Mouse (Mus musculus) spleen, adult 2 months (tissue): ENCODE measurements around the gene Tmco1.

ENCODE experiments used
- CTCF ChIP-seq: fragments of 200-500 bp; IDR thresholded peaks from 2 replicates; pipeline ENCODE4 v1.5.1; 2011; ENCODE audit warnings: mild to moderate bottlenecking, inconsistent platforms; ENCODE audit not compliant: insufficient read depth, insufficient read length, insufficient replicate concordance; ENCODE audit errors: extremely low read depth
- POLR2A ChIP-seq: fragments of 200-500 bp; IDR thresholded peaks from 2 replicates; pipeline ENCODE4 v1.6.1; 2011; ENCODE audit warnings: low read depth, low read length, inconsistent platforms

- TF ChIP-seq POLR2A (no peak), CTCF (peak; percentile 77; the same call in 1 of the 2 replicates)
Observed at GRCm38 (mm10) chr1:167337463-167338095, 29.4 kb downstream of the Tmco1 start.
